Mouse (Mus musculus) embryonic fibroblast, embryonic 13.5 days (primary cell): Measurements from ENCODE around the gene Erbb2.

Experiments used
- CTCF ChIP-seq: IDR thresholded peaks from 2 replicates; pipeline ENCODE4 v1.5.1; 2011; ENCODE audit warnings: mild to moderate bottlenecking, control low read depth, low read length, moderate library complexity, borderline replicate concordance; ENCODE audit not compliant: insufficient read depth
- POLR2A ChIP-seq: IDR thresholded peaks from 2 replicates; pipeline ENCODE4 v1.6.1; 2011; ENCODE audit warnings: low read depth, mild to moderate bottlenecking, control low read depth, low read length, moderate library complexity

DNA sequence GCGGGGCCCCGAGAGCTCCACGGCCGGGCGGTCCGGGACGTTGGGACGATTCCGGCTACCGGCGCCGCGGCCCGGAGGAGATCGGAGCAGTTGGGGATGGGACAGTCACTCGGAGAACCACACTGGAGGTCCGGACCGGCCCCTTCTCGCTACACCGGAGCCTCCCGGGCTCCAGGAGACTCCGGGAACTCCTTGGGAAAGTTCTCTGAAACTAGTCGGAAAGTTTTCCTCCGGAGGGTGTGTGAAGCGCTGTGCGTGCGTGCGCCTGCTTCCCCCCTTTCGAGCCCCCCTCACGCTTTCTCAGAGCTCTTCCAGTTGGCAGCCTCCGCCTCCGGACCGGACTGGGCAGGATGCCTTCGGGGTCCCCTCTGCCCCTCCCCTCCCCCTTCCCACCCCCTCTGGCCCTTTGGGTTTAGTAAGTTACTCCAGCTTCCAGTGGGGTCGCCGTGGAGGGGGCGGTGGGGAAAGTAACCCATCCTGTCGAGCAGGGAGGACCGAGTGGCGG lies 579 bp downstream of the Erbb2 start:
- TF ChIP-seq CTCF (no peak), POLR2A (no peak)
